Comparison of ENCODE assay signal across 15 mouse cellular contexts in genomic region chr9:64053786-64054185, GRCm38 (mm10).
"Had no signal": no experiment of that assay in that cellular context is flagged by ENCODE, and none has a peak within 500 bp of the region (broad histone marks: within the 10 kb centered on the region; RNA-seq: fewer than 3 reads in every experiment).

No protein-coding gene starts in this region.

- H3K9me3 ChIP-seq: intestine, embryonic 15.5 days; limb, embryonic 13.5 days; midbrain, embryonic 10.5 days; neural tube, embryonic 15.5 days had no signal

- ATAC-seq: intestine, embryonic 15.5 days; lung, postnatal 0 days had no signal

- H3K36me3 ChIP-seq: intestine, embryonic 15.5 days; limb, embryonic 13.5 days; midbrain, embryonic 10.5 days; neural tube, embryonic 15.5 days had no signal

- H3K4me3 ChIP-seq: intestine, embryonic 15.5 days; limb, embryonic 13.5 days; midbrain, embryonic 10.5 days; myocyte; neural tube, embryonic 15.5 days had no signal

- H3K9ac ChIP-seq: intestine, embryonic 15.5 days; limb, embryonic 13.5 days; neural tube, embryonic 15.5 days had no signal

- H3K27me3 ChIP-seq: intestine, embryonic 15.5 days; limb, embryonic 13.5 days had no signal

- DNase-seq: layer of hippocampus, adult 9-11 months; layer of hippocampus, postnatal 36 days; lung, adult 2 months; lung, postnatal 36 days; midbrain, embryonic 14.5 days; right cerebral cortex, adult 18-20 months; right cerebral cortex, postnatal 25 days; thymus, postnatal 4 days had no signal

- H3K4me2 ChIP-seq: intestine, embryonic 15.5 days; limb, embryonic 13.5 days; neural tube, embryonic 15.5 days had no signal

- H3K27ac ChIP-seq: intestine, embryonic 15.5 days; limb, embryonic 13.5 days; midbrain, embryonic 10.5 days; neural tube, embryonic 15.5 days; stomach, postnatal 0 days had no signal
